Mouse (Mus musculus): ENCODE data around the gene P4htm. TPM values are rescaled to one million over a fixed set of nuclear protein-coding genes. Genes with fewer than 3 reads are reported as not detected.

Gene P4htm
- polyA plus RNA-seq (2014; fragmentation: Illumina TruSeq; extraction: RNeasy Lipid Tissue Mini Kit (QIAGEN cat#74804); ENCODE audit: low replicate concordance): not detected

DNA sequence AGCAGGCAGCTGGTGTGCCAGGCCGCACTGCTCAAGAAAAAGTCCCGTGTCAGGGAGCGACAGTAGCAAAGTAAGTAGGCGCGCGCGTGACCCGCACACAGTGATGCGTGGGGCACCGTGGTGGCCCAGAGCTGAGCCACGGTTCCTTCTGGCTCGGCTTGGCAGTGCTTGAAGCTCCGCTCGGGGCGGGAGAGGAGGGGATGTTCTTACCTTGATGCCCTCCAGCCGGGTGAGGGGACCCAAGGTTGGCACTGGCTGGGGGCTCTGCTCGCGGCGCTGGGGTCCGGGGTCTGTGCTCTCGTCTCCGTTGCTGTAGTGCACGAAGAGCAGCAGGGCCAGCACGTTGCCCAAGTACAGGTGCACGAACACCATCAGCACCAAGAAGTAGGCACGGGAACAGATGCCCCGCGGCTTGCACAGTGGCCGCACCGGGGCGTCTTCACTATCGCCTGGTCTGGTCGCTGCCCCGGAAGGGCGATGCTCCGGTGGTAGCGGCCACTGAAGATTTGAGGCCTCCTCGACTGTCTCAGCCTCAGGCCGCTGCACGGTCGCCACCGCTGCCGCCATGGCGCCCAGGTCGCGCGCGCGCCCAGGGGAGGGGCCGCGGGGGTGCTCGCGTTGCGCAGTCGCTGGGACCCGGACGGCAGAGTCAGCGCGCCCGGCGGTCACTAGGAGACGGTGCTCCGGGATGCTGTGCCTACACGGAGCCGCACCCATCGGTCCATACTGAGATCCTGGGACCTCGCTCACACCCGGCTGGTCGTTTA is at the start of gene P4htm:
Gene P4htm (minus strand): TSS at position 670 of the 767 bp plus-strand sequence.

DNA sequence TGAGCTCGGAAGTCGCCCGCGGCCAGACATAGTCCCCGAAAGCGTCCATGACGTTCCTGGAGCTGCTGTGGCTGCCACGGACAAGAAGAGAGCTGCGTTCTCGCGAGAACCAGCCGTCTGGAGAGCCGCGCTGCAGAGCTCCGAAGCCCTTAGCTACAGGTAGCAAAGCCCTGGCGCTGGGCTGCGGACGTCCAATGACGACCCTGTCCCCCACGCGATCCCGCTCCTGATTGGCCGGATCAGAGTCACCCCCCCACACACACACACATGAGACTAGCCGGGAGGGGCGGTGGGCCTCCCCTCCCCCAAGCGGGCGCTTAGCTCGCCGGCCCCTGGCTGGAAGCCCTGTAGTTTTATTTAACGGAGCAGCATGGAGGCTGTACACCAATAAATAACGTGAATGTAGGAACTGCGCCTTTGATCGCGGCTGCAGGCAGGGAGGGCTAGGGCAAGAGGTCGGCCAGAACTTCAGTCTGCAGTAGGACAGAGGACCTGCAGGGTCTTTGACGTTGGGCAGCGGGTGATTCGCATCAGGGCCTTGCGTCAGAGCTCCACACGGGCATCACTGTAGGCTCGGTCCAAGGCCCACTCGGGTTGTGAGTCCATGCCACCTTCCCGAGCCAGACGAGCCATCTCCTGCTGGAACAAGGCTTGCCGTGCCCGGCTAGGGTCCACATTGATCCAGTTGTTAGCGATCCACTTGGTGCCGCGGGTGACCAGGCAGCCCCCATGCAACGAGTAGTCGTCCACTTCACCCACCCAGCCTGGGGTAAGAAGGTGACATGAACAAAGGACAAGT is 18.7 kb downstream of the P4htm start, which contains the start of gene Wdr6:
Gene Wdr6 (minus strand): TSS at position 195 of the 799 bp plus-strand sequence.

DNA sequence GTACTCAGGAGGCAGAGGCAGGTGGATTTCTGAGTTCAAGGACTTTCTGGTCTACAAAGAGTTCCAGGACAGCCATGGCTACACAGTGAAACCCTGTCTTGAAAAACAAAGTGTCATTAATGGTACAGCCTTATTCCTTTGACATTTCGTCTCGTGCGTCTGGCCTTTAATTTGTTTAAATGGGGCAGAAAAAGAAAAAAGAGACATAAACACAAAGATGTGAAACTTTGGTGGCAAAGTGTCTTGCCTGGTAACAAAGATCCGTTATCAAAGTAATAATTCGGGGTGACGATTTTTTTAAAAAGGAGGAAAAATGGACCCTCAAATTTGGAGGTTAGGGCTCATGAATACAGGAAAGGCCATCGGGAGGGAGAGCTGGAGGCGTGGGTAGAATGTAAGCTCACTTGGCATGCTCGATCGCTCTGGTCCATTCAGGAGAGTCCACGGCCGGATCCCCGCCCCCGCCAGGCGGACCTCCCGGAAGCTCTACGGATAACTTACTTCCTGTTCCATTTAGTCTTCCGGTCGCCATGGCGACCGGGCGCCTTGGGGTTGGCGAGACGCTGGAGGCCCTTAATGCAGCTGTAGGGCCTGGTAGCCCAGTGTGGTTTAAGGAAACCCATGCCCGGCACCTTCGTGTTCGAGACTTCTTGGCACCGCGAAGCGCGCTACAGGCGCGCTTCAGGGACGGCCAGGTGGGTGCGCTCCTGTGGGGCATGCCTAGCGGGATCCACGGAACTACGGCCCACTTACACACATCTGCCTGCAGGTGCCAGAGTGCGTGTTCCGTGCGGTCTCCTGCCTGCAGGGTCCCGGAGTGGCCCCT is 27.9 kb downstream of the P4htm start, which contains the start of gene Dalrd3:
Gene Dalrd3 (plus strand): TSS at position 506 of the 826 bp plus-strand sequence.

DNA sequence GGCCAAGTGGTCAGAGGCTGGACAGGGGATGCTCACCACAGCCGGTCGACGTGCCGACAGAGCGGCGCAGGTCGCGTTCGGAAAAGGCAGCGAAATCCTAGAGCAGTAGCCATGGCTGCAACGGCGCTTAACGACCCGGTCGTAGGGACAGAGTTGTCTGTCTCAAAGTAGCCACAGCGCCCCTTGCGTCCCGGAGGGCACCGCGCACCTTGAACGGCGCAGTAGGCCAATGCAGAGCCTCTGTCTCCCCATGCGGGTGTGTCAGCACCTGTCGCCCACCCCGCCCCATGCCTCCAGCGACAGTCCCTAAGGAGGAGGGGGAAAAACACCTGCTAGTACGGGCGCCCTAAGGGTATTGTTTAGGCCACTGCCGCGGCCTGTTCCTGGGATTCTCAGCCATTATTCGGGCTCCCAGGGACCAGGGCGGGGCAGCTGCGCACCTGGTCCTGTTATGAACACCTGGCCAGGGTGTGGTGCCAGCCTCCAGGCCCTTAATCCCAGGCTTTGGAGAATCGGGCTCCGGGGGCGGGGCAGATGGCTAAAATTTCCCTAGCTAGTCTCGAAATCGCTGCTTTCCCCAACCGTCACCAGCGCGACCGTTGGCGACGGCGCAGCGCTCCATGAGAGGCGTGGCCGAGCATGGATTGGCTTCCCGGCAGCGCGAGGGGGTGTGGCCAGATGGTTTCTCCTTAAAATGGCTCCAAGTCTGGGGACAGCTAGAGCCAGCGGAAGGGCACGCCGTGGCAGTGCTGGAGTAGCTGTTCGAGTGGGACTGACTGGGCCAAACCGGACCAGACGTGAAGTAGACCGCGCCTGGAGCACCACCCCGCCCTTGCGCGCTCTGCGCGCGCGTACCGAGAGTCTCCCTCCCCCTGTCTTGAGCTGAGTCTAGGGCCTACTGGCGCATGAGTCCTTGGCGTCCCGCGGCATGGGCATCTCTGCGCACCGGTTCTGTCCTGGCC is 30.4 kb downstream of the P4htm start, which contains the start of gene Ndufaf3:
Gene Ndufaf3 (minus strand): TSS at position 620 of the 962 bp plus-strand sequence.

DNA sequence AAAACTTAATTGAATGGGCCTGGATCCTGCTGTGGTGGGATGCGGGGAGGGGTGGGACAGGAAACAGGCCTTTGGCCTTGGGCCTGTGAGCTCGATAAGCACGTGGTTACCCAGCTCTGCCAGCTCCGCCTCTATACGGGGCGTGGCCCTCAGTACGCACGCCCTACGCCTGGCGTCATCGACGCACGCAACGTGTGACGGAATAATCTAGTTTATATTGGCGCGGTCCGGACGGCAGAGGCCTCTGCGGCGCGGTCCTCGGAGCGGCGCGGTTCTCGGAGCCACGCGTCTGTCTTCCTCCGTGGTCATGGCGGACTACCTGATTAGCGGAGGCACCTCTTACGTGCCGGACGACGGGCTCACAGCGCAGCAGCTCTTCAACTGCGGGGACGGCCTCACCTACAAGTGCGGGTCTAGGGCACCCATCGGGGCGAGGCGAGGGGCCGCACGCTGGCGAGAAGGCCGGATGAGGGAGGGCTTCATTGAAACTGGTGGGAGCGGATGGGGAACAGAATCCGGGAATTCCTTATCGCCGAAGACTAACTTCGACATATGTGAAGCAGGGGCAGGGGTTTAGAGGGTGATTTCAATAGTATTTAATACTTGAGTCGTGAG is 37.1 kb downstream of the P4htm start, which contains the start of gene Impdh2:
Gene Impdh2 (plus strand): TSS at position 60 of the 615 bp plus-strand sequence.

Other genes with a start within 250 kb of the P4htm start
- 45.5 TPM for gene Usp4, start 249.8 kb downstream of the P4htm start, polyA plus RNA-seq (2014; fragmentation: Illumina TruSeq; extraction: RNeasy Lipid Tissue Mini Kit (QIAGEN cat#74804); ENCODE audit: low replicate concordance)
- 1.4 TPM for gene 1700102P08Rik, start 204.9 kb downstream of the P4htm start, polyA plus RNA-seq (2014; fragmentation: Illumina TruSeq; extraction: RNeasy Lipid Tissue Mini Kit (QIAGEN cat#74804); ENCODE audit: low replicate concordance)
- gene Ccdc36, start 169.2 kb downstream of the P4htm start, polyA plus RNA-seq (2014; fragmentation: Illumina TruSeq; extraction: RNeasy Lipid Tissue Mini Kit (QIAGEN cat#74804); ENCODE audit: low replicate concordance): not detected
- gene BC048562, start 161.2 kb downstream of the P4htm start, polyA plus RNA-seq (2014; fragmentation: Illumina TruSeq; extraction: RNeasy Lipid Tissue Mini Kit (QIAGEN cat#74804); ENCODE audit: low replicate concordance): not detected
- 2.2 TPM for gene Ccdc71, start 137.1 kb downstream of the P4htm start, polyA plus RNA-seq (2014; fragmentation: Illumina TruSeq; extraction: RNeasy Lipid Tissue Mini Kit (QIAGEN cat#74804); ENCODE audit: low replicate concordance)
- not detected for gene Klhdc8b, start 136.1 kb downstream of the P4htm start, polyA plus RNA-seq (2014; fragmentation: Illumina TruSeq; extraction: RNeasy Lipid Tissue Mini Kit (QIAGEN cat#74804); ENCODE audit: low replicate concordance)
- gene Lamb2, start 117.9 kb downstream of the P4htm start, polyA plus RNA-seq (2014; fragmentation: Illumina TruSeq; extraction: RNeasy Lipid Tissue Mini Kit (QIAGEN cat#74804); ENCODE audit: low replicate concordance): 0.67 TPM
- 4.3 TPM for gene Usp19, start 107.1 kb downstream of the P4htm start, polyA plus RNA-seq (2014; fragmentation: Illumina TruSeq; extraction: RNeasy Lipid Tissue Mini Kit (QIAGEN cat#74804); ENCODE audit: low replicate concordance)
- gene Qars, start 90.0 kb downstream of the P4htm start, polyA plus RNA-seq (2014; fragmentation: Illumina TruSeq; extraction: RNeasy Lipid Tissue Mini Kit (QIAGEN cat#74804); ENCODE audit: low replicate concordance): 84.5 TPM
- gene Qrich1, start 80.9 kb downstream of the P4htm start, polyA plus RNA-seq (2014; fragmentation: Illumina TruSeq; extraction: RNeasy Lipid Tissue Mini Kit (QIAGEN cat#74804); ENCODE audit: low replicate concordance): 34.9 TPM
- gene Impdh2, start 37.4 kb downstream of the P4htm start, polyA plus RNA-seq (2014; fragmentation: Illumina TruSeq; extraction: RNeasy Lipid Tissue Mini Kit (QIAGEN cat#74804); ENCODE audit: low replicate concordance): 13.3 TPM
- gene Ndufaf3, start 30.2 kb downstream of the P4htm start, polyA plus RNA-seq (2014; fragmentation: Illumina TruSeq; extraction: RNeasy Lipid Tissue Mini Kit (QIAGEN cat#74804); ENCODE audit: low replicate concordance): 2.7 TPM
- 2.3 TPM for gene Dalrd3, start 27.8 kb downstream of the P4htm start, polyA plus RNA-seq (2014; fragmentation: Illumina TruSeq; extraction: RNeasy Lipid Tissue Mini Kit (QIAGEN cat#74804); ENCODE audit: low replicate concordance)
- 0.67 TPM for gene Wdr6, start 18.9 kb downstream of the P4htm start, polyA plus RNA-seq (2014; fragmentation: Illumina TruSeq; extraction: RNeasy Lipid Tissue Mini Kit (QIAGEN cat#74804); ENCODE audit: low replicate concordance)
- 36.2 TPM for gene Arih2, start 51.7 kb upstream of the P4htm start, polyA plus RNA-seq (2014; fragmentation: Illumina TruSeq; extraction: RNeasy Lipid Tissue Mini Kit (QIAGEN cat#74804); ENCODE audit: low replicate concordance)
- gene Slc25a20, start 64.4 kb upstream of the P4htm start, polyA plus RNA-seq (2014; fragmentation: Illumina TruSeq; extraction: RNeasy Lipid Tissue Mini Kit (QIAGEN cat#74804); ENCODE audit: low replicate concordance): 83.1 TPM
- 264 TPM for gene Prkar2a, start 91.6 kb upstream of the P4htm start, polyA plus RNA-seq (2014; fragmentation: Illumina TruSeq; extraction: RNeasy Lipid Tissue Mini Kit (QIAGEN cat#74804); ENCODE audit: low replicate concordance)
- gene Ip6k2, start 186.1 kb upstream of the P4htm start, polyA plus RNA-seq (2014; fragmentation: Illumina TruSeq; extraction: RNeasy Lipid Tissue Mini Kit (QIAGEN cat#74804); ENCODE audit: low replicate concordance): 206 TPM
- 0.19 TPM for gene Nckipsd, start 210.7 kb upstream of the P4htm start, polyA plus RNA-seq (2014; fragmentation: Illumina TruSeq; extraction: RNeasy Lipid Tissue Mini Kit (QIAGEN cat#74804); ENCODE audit: low replicate concordance)
- not detected for gene Celsr3, start 228.7 kb upstream of the P4htm start, polyA plus RNA-seq (2014; fragmentation: Illumina TruSeq; extraction: RNeasy Lipid Tissue Mini Kit (QIAGEN cat#74804); ENCODE audit: low replicate concordance)